14 mouse cellular contexts compared by ENCODE assay signal in the genomic region with DNA sequence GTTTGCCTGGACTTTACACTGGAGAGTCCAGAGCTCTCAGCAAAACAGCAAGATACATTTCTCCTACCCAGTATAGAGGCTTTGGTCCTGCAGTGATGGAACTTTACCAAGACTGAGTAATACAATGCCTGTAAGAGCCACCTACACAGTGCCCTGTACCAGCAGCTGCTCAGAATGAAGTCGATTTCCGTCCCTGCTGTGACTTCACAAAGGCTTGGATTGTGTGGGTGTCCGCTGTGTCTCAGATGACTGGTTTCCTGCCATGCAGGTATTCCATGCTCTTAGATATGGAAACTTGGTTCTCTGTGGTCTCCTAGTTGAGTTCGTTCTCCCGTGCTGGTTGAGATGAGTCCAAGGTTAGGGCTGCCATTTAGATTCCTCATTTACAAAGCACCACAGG.
DNase-seq lines count a peak whose midpoint lies in the region; ATAC-seq and TF ChIP-seq lines count a peak whose summit lies in the region.
"Had no signal": no experiment of that assay in that cellular context is flagged by ENCODE, and none has a peak within 500 bp of the region (broad histone marks: within the 10 kb centered on the region; RNA-seq: fewer than 3 reads in every experiment).

No protein-coding gene starts in this region.

- no peaks in the 10 kb centered on the region for H3K9me3 ChIP-seq in ES-Bruce4 (replicated peaks; ENCODE audit: control insufficient read depth, insufficient read depth, low read length, poor library complexity, severe bottlenecking)
- H3K9me3 ChIP-seq in forebrain, embryonic 16.5 days (ENCODE audit: control insufficient read depth, low read length), result no peaks in the 10 kb centered on the region
- H3K9me3 ChIP-seq: forebrain, embryonic 13.5 days; midbrain, embryonic 13.5 days; neural tube, embryonic 12.5 days had no signal

- no peak overlapping the region for H3K4me2 ChIP-seq in forebrain, embryonic 16.5 days (ENCODE audit: low read length)
- H3K4me2 ChIP-seq: forebrain, embryonic 13.5 days; liver, embryonic 11.5 days; midbrain, embryonic 13.5 days; neural tube, embryonic 12.5 days had no signal

- no peaks in the 10 kb centered on the region for H3K36me3 ChIP-seq in ES-Bruce4 (ENCODE audit: control insufficient read depth, insufficient read depth, low read length, poor library complexity, severe bottlenecking)
- no peaks in the 10 kb centered on the region for H3K36me3 ChIP-seq in forebrain, embryonic 16.5 days (ENCODE audit: control insufficient read depth, insufficient read depth)
- H3K36me3 ChIP-seq: G1E; midbrain, embryonic 13.5 days; neural tube, embryonic 12.5 days had no signal

- peak; percentile 78; the same call in 1 of the 2 replicates for TF ChIP-seq EP300 in ES-Bruce4 (IDR thresholded peaks at IDR 0.05; ENCODE audit: insufficient read depth, low read depth, low read length)

- ATAC-seq in forebrain, embryonic 16.5 days, result no peak
- ATAC-seq: forebrain, embryonic 13.5 days; midbrain, embryonic 13.5 days had no signal

- TF ChIP-seq CTCF in ES-Bruce4 (IDR thresholded peaks at IDR 0.05; ENCODE audit: low read depth, low read length), result no peak
- no peak for TF ChIP-seq CTCF in embryonic fibroblast, embryonic 13.5 days (IDR thresholded peaks at IDR 0.05; ENCODE audit: borderline replicate concordance, insufficient read depth, low read length)

- 72% methylated on average over 5 of the region's 5 CpGs for WGBS in forebrain, embryonic 16.5 days

- peak overlapping the region; percentile 41 for H3K27ac ChIP-seq in ES-Bruce4 (ENCODE audit: insufficient read depth, low read length)
- peak overlapping the region; percentile 80 for H3K27ac ChIP-seq in embryonic fibroblast, embryonic 13.5 days (ENCODE audit: insufficient read depth, low read length)
- no peak overlapping the region for H3K27ac ChIP-seq in forebrain, embryonic 16.5 days (ENCODE audit: low read length)
- H3K27ac ChIP-seq: forebrain, embryonic 13.5 days; midbrain, embryonic 13.5 days; neural tube, embryonic 12.5 days had no signal

- no peak overlapping the region for H3K4me3 ChIP-seq in ES-Bruce4 (ENCODE audit: low read depth, low read length)
- H3K4me3 ChIP-seq in embryonic fibroblast, embryonic 13.5 days (ENCODE audit: insufficient read depth, low read length), result no peak overlapping the region
- no peak overlapping the region for H3K4me3 ChIP-seq in forebrain, embryonic 16.5 days (replicated peaks; ENCODE audit: low read length)
- H3K4me3 ChIP-seq: forebrain, embryonic 13.5 days; midbrain, embryonic 13.5 days; neural tube, embryonic 12.5 days had no signal

- peak; percentile 70 for DNase-seq in layer of hippocampus, adult 9-11 months
- DNase-seq in layer of hippocampus, adult 9-10 months (ENCODE audit: low spot score), result no peak
- DNase-seq in brain, adult 2 months (ENCODE audit: low read depth, low spot score), result peak; percentile 95
- no peak for DNase-seq in thymus, postnatal 14 days
- DNase-seq: heart, postnatal 10 days; lung, postnatal 10 days had no signal

- no peak overlapping the region for H3K9ac ChIP-seq in ES-Bruce4 (ENCODE audit: low read depth, poor library complexity, severe bottlenecking)
- no peak overlapping the region for H3K9ac ChIP-seq in forebrain, embryonic 16.5 days (replicated peaks; ENCODE audit: low read depth, low read length)
- H3K9ac ChIP-seq: forebrain, embryonic 13.5 days; midbrain, embryonic 13.5 days; neural tube, embryonic 12.5 days had no signal

- no peak for TF ChIP-seq POLR2A in ES-Bruce4 (IDR thresholded peaks at IDR 0.05; ENCODE audit: insufficient read depth, low read length)
- no peak for TF ChIP-seq POLR2A in embryonic fibroblast, embryonic 13.5 days (IDR thresholded peaks at IDR 0.05; ENCODE audit: low read depth, low read length)

- no peaks in the 10 kb centered on the region for H3K4me1 ChIP-seq in ES-Bruce4 (ENCODE audit: control insufficient read depth, insufficient read depth, low read length)
- peaks cover 2% of the 10 kb centered on the region; the same call in 1 of the 2 replicates for H3K4me1 ChIP-seq in embryonic fibroblast, embryonic 13.5 days (ENCODE audit: control insufficient read depth, insufficient read depth, low read length)
- 0 out of 2 replicates have a peak, but pooled peaks cover 4% of the 10 kb centered on the region for H3K4me1 ChIP-seq in forebrain, embryonic 16.5 days (replicated peaks; ENCODE audit: control insufficient read depth, insufficient read depth, low read length)
- H3K4me1 ChIP-seq: forebrain, embryonic 13.5 days; midbrain, embryonic 13.5 days; neural tube, embryonic 12.5 days had no signal

- H3K27me3 ChIP-seq in ES-Bruce4 (ENCODE audit: control insufficient read depth, insufficient read depth, low read length, poor library complexity, severe bottlenecking), result no peaks in the 10 kb centered on the region
- H3K27me3 ChIP-seq in forebrain, embryonic 16.5 days (replicated peaks; ENCODE audit: control insufficient read depth, insufficient read depth, low read length), result no peaks in the 10 kb centered on the region
- H3K27me3 ChIP-seq: forebrain, embryonic 13.5 days; midbrain, embryonic 13.5 days; neural tube, embryonic 12.5 days had no signal

Comparison
In these comparisons a context has a peak if more than half of its experiments do, and no peak if none do; other contexts are left out.
1. DNase-seq: peak in layer of hippocampus, adult 9-11 months (single experiment) and brain, adult 2 months (single experiment); none in layer of hippocampus, adult 9-10 months (single experiment) and thymus, postnatal 14 days (single experiment).